Mouse (Mus musculus) c-Kit-positive CD71-positive TER-119-negative erythroid progenitor cells, embryonic 14.5 days (primary cell): ENCODE results near the gene Hoxc5.

Source experiments
- DNase-seq: peaks from one replicate; pipeline ENCODE4 v3.0.0-alpha.2; 2013; ENCODE audit warnings: low read depth

The Hoxc5 gene

DNA sequence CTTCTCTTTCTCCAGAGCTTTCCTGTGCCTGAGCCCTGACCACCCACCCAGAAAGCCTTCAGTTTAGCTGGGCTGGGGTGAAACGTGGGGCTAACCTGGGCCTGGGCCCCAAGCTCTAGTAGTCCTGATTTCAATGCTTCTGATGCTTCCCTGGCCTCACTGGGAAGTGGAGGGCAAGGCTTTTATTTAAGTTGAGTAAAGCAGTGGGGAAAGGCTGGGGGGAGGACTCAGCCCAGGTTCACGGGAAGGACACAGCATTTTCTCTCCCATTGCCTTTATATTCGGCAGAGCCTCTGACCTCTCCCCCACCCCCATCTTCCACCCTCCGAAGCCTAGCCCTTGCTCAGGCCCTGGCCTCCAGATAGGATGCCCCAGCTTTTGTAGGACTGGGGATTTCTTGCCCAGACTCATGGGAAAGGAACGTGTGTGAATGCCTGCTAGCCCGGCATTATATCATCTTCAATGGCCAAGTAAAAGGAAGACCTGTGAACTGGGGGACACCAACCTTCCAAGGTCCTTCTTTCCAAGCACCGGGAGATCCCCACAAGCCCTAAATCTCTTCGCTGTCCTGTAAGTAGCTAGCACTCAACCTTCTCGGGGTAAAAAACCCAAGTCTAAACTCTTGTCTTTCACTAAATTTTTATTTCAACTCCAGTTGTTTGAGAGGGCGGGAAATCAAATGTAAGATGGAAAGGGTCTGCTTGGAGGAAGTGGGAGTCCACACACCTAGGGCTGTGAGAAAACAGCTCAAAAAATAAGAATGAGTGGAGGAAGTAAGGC lies 71.6 kb downstream of the Hoxc5 start:
- DNase-seq = no peak

DNA sequence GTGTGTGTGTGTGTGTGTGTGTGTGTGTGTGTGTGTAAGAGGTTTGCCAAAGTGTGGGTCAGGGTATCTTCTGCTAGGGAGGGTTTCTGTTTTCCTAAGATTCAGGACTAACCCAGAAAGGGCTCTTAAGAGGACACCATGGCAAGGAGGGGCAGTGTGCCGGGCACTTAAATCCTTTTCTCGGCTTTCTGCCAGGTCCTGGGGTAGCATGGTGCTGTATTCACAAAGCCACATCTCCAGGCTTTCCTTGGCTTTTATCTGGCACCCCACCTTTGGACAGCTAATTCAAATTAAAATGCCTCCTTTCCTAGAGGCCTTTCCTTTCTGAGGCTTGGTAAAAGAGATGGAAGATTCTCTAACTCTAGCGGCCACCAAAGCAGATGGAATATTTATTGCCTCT lies 72.4 kb downstream of the Hoxc5 start:
- DNase-seq = no peak

GRCm38 (mm10) chr15:103040601-103041000 lies 73.4 kb downstream of the Hoxc5 start:
- no peak for DNase-seq

DNA sequence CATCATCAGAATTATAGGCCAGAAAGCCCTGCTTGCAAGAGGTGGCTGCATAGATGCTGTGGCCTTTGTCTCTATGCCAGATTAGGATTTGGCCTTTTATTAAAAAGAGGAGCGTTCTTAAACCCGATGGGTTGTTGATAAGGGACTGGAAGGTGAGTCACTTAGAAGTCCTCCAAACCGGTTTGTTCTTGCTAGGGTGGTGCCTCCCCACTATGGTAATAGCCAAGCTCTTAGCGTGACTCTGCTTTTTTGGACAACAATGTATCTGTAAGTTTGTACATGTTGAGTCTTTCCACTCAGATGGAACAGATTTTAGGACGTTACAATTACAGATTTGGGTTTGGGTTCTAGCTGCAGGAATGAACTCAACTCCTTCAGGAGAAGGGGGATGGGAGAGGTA lies 74.4 kb downstream of the Hoxc5 start:
- DNase-seq = no peak

DNA sequence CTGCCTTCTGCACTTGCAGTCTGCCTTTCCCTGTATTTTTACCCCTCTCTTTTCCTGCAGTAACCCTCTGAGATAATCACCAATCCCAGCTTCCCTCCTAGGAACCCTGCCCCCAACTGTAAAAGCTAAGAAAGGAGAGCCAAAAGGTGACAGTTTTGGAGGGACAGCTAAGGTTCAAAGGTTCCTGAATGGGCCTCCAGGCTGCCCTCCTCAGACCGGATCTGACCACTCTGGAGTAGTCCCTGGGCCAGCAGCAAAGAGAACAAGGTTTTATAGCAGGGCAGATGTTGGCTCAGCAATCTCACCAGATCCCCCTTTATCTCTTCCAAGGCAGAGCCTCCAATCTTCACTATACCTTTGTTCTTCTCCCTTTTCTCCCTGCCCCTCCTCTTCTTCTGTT lies 75.0 kb downstream of the Hoxc5 start:
- no peak for DNase-seq

GRCm38 (mm10) chr15:103051670-103052069 lies 84.4 kb downstream of the Hoxc5 start:
- no peak for DNase-seq

GRCm38 (mm10) chr15:103053210-103053609 lies 86.0 kb downstream of the Hoxc5 start:
- DNase-seq = no peak

DNA sequence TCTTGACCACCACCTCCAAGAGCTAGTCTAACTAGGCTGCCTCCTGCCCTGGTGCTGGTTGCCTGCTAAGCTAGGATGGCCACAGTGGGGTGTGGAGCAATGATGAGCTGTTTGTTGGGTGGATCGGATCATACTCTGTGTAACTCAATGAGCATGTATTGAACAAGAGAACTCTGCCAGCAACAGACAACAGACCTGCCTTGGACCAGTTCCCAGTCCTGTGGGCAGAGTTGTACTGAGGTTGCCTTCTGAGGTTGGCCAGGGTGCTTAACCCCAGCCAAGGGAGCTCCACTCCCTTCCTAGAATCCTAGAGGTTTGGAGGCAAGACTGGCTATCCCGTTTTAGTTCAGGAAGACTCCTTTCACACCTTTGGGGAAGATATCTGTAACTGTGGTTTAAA lies 89.2 kb downstream of the Hoxc5 start:
- DNase-seq = no peak

GRCm38 (mm10) chr15:103058715-103059114 lies 91.5 kb downstream of the Hoxc5 start:
- no peak for DNase-seq

DNA sequence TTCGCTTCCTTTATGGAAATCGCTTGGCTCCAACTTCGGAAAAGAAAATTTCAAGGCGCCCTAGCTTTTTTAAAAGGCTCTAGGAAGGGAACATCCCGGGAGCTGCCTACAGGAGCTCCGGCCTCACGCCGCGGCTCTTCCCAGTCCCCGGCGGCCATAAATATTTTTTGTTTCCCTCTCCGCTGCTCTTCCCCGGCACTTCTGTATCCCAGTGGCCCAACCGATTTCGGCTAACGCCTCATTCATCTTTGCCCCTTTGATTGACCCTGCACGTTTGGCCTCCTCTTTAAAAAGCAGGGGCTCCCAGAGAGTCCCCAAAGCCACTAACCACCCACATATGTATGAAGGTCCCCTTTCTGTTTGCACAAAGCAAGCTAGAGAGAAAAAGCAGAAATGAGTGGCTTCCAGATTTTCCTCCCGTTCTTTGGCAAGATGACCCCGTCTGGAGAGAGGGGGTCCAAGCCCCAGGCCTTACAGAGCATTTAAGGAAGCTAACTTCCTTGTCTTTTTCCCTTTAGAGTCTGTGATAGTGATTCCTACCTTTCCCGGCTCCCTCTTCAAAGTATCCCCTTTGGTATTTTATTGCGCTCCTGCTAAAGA lies 92.2 kb downstream of the Hoxc5 start:
- DNase-seq = no peak

DNA sequence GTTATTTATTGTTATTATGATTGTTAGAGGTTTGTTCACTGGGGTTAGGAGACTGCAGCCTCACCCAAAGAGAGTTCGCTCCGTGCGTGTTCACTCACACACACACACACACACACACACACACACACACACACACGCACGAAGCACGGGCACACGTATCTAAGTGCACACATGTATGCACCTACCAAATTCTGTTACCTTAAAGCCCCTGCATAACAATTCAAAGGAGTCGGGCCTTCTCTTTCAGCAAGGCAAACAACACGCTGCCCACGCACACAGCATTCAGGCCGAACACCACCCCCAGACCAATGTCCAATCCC lies 92.7 kb downstream of the Hoxc5 start:
- no peak for DNase-seq

DNA sequence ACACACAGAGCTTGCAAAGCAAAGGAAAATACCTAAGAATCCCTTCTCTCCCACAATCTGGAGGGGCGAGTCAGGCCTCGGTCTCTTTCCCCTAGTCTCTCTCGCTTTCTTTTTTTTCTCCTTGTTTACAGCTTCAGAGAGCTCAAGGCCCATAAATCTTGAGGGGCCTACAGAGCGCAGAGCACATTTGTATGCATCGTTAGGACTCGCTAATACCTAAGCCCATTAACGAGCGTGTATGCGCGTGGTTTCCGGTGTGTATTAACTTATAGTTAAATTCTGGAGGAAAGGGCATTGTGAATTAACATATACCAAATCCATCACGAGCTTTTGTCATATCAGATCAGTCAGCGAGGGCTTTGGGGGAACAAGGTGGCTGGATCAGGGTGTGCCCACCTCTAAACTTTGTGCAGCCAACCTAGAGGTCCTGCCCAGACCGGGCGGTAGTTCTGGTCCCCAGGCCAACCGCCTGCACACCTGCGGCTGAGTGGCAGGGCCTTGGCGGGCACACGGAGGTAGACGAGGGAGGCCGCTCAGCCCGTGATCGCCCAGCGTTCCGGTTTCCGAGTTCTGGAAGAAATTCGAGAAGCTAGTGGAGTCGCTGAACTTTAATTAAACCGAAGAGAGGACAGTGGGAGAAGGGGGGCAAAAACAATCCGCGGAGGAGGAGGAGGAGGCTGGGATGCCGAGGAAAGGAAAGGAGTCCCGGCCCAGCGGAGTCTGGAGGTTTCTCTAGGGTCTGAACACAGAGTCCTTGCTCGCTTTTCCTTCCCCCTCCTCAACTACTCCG lies 93.3 kb downstream of the Hoxc5 start:
- DNase-seq = no peak

- DNase-seq = no peak
Observed at GRCm38 (mm10) chr15:103061131-103061825, 94.0 kb downstream of the Hoxc5 start.

- no peak for DNase-seq
Observed at GRCm38 (mm10) chr15:103061988-103062387, 94.7 kb downstream of the Hoxc5 start.

DNA sequence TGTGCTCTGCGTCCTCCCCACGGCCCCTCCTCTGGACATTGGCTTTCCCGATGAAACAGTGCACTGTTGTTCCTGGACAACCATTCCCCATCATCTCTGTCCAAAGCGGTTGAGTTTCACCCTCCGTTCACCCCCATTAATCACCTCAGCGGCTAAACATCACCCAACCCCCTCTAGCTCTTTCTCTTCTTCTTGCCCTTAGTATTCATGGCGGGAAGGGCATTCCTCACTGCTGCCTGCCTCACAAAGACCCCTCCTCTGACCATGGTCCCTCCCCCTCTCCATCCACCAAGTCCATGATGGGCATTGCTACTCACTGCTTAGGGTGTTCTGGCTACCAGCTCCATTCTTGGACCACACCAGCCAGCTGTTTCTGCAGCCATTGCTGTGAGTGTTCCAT lies 98.4 kb downstream of the Hoxc5 start:
- DNase-seq = no peak
